Mouse (Mus musculus) ZHBTc4 (cell line): ENCODE data around the gene Fndc7.

Experiments used
- DNase-seq: peaks from one replicate; pipeline ENCODE4 v3.0.0-alpha.2; 2011; ENCODE audit warnings: low read depth, low spot score

Fndc7 gene

GRCm38 (mm10) chr3:108889908-108890307 lies at the start of gene Fndc7:
TSS of gene Fndc7 (minus strand) at chr3:108890008.
- no peak for DNase-seq

GRCm38 (mm10) chr3:108939573-108939972 lies 49.8 kb upstream of the Fndc7 start, which contains the start of gene Henmt1:
TSS of gene Henmt1 (plus strand) at chr3:108939873.
- DNase-seq, result no peak

GRCm38 (mm10) chr3:108938691-108939090 lies 48.9 kb upstream of the Fndc7 start:
- DNase-seq, result no peak

- no peak for DNase-seq
These were observed 43.7 kb upstream of the Fndc7 start for GRCm38 (mm10) chr3:108933557-108933956.

GRCm38 (mm10) chr3:108926308-108926707 lies 36.5 kb upstream of the Fndc7 start:
- DNase-seq, result no peak

- DNase-seq, result no peak
These were observed 35.9 kb upstream of the Fndc7 start for GRCm38 (mm10) chr3:108925677-108926076.

GRCm38 (mm10) chr3:108921822-108922221 lies 32.0 kb upstream of the Fndc7 start:
- DNase-seq, result no peak

GRCm38 (mm10) chr3:108920442-108921070 lies 30.7 kb upstream of the Fndc7 start:
- DNase-seq, result no peak

GRCm38 (mm10) chr3:108918852-108919251 lies 29.0 kb upstream of the Fndc7 start:
- no peak for DNase-seq

- DNase-seq, result peak; percentile 62
These were observed 28.2 kb upstream of the Fndc7 start for GRCm38 (mm10) chr3:108917986-108918385.

- DNase-seq, result no peak
These were observed 27.0 kb upstream of the Fndc7 start for GRCm38 (mm10) chr3:108916857-108917256.

- no peak for DNase-seq
These were observed 26.2 kb upstream of the Fndc7 start for GRCm38 (mm10) chr3:108915999-108916398.

- peak; percentile 98 for DNase-seq
These were observed 22.0 kb upstream of the Fndc7 start, which contains the start of gene Prpf38b for GRCm38 (mm10) chr3:108911548-108912413. TSS of gene Prpf38b (minus strand) at chr3:108911727.

- DNase-seq, result peak; percentile 81
These were observed 21.3 kb upstream of the Fndc7 start for GRCm38 (mm10) chr3:108911081-108911547.

- DNase-seq, result peak; percentile 32
These were observed 20.7 kb upstream of the Fndc7 start for GRCm38 (mm10) chr3:108910303-108911080.

- no peak for DNase-seq
These were observed 13.1 kb upstream of the Fndc7 start for GRCm38 (mm10) chr3:108902934-108903333.

- DNase-seq, result no peak
These were observed 12.2 kb upstream of the Fndc7 start for GRCm38 (mm10) chr3:108902038-108902437.

GRCm38 (mm10) chr3:108900681-108901080 lies 10.9 kb upstream of the Fndc7 start:
- DNase-seq, result no peak

- DNase-seq, result no peak
These were observed 10.3 kb upstream of the Fndc7 start for GRCm38 (mm10) chr3:108900147-108900546.

GRCm38 (mm10) chr3:108898640-108899039 lies 8.8 kb upstream of the Fndc7 start:
- DNase-seq, result no peak

GRCm38 (mm10) chr3:108892914-108893313 lies 3.1 kb upstream of the Fndc7 start:
- DNase-seq, result no peak

- no peak for DNase-seq
These were observed 2.3 kb upstream of the Fndc7 start for GRCm38 (mm10) chr3:108892080-108892479.
